Mouse (Mus musculus): ENCODE data around the gene Olfr643. TPM values are rescaled to one million over a fixed set of nuclear protein-coding genes. Genes with fewer than 3 reads are reported as not detected.

Olfr643 gene
- polyA plus RNA-seq (2017; shearing (Covaris generic)), result not detected

DNA sequence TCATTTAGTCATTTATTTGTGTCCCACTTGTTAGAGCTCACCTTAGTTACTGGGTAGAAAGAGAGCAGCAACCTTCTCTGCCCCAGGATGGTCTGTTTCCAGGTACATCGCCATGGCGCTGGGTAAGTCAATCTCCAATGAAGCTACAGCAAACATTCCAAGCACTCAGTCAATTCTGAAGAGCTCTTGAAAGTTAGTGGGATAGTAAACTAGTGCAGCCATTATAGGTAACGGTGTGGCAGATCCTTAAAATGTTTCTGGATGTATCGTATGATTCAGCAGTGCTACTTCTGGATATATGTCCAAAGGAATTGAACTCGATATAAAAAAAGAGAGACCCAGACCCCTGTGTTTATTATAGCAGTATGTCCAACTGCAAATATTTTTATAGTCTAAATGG is at the start of gene Olfr643:
TSS of gene Olfr643 (minus strand) at position 101 of the 400 bp plus-strand sequence.

DNA sequence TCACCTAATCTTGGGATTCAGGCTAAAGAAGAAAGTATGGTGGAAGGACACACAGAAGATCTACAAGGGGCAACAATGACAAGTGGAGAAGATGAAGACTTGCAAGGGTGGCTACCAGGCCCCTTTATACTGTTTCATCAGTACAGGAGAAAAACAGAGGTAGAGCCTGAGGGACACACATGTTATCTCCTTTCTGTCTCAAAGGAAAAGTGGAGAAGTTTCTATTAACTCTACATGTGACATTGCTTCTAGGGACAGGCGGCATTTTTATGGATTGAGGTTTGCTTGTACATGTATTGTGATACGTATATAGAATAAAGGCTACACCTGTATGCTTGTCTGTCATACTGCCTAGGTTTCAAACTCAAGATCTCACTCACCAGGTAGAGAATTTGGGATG is 46.1 kb upstream of the Olfr643 start, which contains the start of gene Olfr648:
TSS of gene Olfr648 (minus strand) at position 101 of the 400 bp plus-strand sequence.

DNA sequence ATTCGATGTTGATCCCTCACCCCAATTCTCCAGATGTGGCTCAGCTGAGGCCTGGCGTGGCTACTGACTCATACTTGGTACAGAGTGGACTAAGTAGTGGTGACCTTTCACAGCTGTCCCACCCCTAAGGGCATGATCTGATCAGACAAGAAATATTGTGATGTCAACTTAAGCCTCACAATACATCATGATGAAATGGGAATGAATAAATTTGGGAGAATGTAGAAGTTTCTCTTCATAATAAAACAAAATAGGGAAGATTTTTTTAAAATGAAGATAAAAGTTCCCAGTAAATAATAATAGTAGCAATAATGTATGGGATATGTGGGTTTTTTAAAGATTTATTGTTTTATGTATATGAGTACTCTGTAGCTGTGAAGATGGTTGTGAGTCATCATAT is 13.3 kb upstream of the Olfr643 start, which contains the start of gene Ubqlnl:
TSS of gene Ubqlnl (minus strand) at position 101 of the 400 bp plus-strand sequence.

GRCm38 (mm10) chr7:104143179-104143578 is 6.0 kb upstream of the Olfr643 start, which contains the start of gene Ubqln3:
Gene Ubqln3, minus strand, starts transcription at chr7:104143279.

DNA sequence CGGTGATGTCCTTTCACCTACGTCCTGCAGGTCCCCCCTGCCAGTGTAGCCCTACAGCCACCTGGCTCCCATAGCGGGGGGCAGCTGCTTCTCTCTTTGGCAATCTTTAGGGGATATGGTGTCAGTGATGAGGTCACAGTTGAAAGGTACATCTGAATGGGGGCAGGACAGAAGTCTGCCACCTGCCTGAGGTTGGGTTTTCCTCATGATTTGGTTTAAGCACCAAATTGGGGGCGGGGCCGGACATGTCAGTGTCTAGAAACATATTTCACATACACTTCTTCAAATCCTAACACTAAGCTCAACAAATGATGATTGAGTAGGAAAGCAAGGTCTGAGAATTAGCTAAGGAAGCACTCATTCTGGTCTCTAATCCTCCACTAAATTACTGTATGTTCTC is 7.5 kb downstream of the Olfr643 start, which contains the start of gene Ubqln5:
TSS of gene Ubqln5 (minus strand) at position 101 of the 400 bp plus-strand sequence.

DNA sequence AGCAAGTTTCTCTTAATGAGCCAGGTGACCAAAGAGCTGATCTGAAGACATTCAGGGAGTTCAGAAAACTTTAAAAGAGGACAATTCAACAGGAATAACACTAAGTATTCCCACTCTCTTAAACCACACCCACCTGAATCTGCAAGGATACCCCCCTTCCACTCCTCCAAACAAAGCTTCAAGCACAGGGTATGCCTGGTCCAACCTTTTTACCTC is 32.5 kb downstream of the Olfr643 start, which contains the start of gene Olfr646:
TSS of gene Olfr646 (plus strand) at position 117 of the 216 bp plus-strand sequence.

GRCm38 (mm10) chr7:104085365-104085764 is 51.8 kb downstream of the Olfr643 start, which contains the start of gene Olfr645:
Gene Olfr645, minus strand, starts transcription at chr7:104085465.

DNA sequence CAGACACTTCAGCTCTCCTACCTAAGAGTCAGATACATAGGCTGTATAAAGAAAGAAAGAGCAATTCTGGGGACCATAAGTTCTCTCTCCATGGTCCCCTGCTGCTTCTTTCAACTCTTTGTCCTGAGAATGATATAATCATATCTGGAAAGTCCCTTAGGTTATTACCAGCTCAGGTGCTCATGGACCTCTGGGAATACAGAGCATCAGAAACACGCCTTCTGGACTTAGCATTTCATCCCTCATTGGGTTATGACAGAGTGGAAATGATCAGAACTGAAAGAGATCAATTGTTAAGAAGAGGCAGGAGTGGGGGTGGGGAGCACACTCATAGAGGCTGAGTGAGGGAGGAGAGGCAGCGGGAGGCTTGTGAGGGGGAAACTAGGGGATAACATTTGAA is 65.4 kb downstream of the Olfr643 start, which contains the start of gene Olfr644:
TSS of gene Olfr644 (minus strand) at position 101 of the 400 bp plus-strand sequence.

GRCm38 (mm10) chr7:104061345-104061744 is 75.9 kb downstream of the Olfr643 start, which contains the start of gene 4930516K23Rik:
Gene 4930516K23Rik, minus strand, starts transcription at chr7:104061445.

DNA sequence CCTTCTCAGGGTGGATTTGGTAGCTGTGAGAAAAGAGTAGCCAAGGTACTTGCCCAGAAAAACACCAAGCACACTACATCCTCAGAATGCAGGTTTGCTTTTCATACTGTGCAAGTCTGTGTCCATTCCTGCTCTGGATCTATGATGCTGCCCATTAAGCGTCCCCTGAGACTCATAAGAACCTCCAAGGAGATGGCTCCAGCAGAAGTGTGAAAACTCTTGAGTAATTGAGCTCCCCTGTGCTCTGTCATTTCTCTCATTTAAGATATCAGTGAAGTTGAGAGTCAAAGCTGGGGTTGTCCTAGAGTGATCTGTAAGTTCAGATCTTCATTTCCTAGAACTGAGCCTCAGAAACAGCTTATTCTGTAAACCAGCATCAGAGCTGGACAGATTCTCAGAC is 84.6 kb downstream of the Olfr643 start, which contains the start of gene Olfr642:
TSS of gene Olfr642 (minus strand) at position 101 of the 400 bp plus-strand sequence.

DNA sequence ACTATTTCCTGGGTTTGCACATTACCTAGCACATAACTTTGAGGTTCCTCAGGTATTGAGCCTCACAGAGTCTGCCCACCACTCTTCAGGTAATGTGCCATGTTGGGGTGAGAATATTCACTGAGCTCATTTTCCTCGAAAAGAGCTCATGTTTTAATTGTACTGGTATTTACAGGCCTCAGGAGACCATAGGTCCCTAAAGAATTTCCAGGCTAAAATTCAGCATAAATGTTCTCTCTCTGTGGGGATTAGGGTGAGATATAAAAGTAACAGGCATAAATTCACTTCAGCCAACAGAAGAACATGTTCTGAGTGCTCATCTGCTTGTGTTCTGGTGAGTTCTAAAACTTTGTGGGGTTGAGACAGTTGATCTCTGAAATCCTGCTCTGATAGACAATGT is 102.1 kb downstream of the Olfr643 start, which contains the start of gene Olfr641:
TSS of gene Olfr641 (plus strand) at position 301 of the 400 bp plus-strand sequence.

GRCm38 (mm10) chr7:104025473-104025872 is 111.7 kb downstream of the Olfr643 start, which contains the start of gene Olfr640:
Gene Olfr640, minus strand, starts transcription at chr7:104025573.

DNA sequence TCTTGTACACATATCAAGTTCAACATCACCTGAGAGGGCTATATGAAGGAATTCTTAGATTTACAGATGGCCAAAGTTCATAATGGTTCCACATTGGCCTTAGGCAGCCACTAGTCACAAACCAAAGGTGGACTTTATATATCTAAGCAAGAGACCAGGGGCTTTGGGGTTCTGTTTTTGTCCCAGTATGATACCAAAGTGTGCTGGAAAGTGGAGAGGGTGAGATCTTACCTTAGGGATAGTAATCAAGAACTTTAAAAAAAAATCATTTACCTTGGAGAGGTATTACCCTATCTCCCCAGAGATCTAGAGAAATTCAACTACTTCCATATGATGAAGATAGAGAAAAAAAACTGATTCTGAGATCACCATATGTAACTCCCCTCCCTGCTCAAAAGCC is 120.0 kb downstream of the Olfr643 start, which contains the start of gene Olfr639:
TSS of gene Olfr639 (minus strand) at position 101 of the 400 bp plus-strand sequence.

DNA sequence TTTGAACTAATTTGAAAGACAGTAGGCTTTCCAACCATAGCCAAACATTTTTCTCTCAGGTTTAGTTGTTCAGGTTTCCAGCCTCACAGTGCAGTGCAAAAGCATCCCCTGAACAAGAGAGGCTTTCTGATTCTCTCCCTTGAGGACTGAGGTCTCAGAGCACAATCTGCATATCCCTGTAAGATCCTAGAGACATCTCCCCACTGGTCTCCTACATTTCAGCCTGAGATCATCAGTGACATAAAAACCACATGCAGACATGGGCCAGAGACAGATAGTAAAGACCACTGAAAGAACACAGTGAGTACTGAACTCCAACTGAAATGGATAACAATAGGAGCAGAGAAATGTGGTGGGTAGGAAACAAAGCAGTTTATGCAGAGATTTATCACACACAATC is 138.8 kb downstream of the Olfr643 start, which contains the start of gene Olfr638:
TSS of gene Olfr638 (plus strand) at position 301 of the 400 bp plus-strand sequence.

GRCm38 (mm10) chr7:103970852-103971251 is 166.4 kb downstream of the Olfr643 start, which contains the start of gene Olfr635:
Gene Olfr635, plus strand, starts transcription at chr7:103971152.

Other genes starting within 250 kb of the Olfr643 start
- gene Olfr64, start 242.9 kb downstream of the Olfr643 start, polyA plus RNA-seq (2017; shearing (Covaris generic)), result 0.07 TPM
- gene Olfr65, start 233.9 kb downstream of the Olfr643 start, polyA plus RNA-seq (2017; shearing (Covaris generic)), result not detected
- not detected for gene Olfr631, start 208.6 kb downstream of the Olfr643 start, polyA plus RNA-seq (2017; shearing (Covaris generic))
- not detected for gene Olfr632, start 203.1 kb downstream of the Olfr643 start, polyA plus RNA-seq (2017; shearing (Covaris generic))
- gene Olfr633, start 193.0 kb downstream of the Olfr643 start, polyA plus RNA-seq (2017; shearing (Covaris generic)), result not detected
- 0.02 TPM for gene Olfr635, start 166.3 kb downstream of the Olfr643 start, polyA plus RNA-seq (2017; shearing (Covaris generic))
- not detected for gene Olfr638, start 138.7 kb downstream of the Olfr643 start, polyA plus RNA-seq (2017; shearing (Covaris generic))
- gene Olfr639, start 120.1 kb downstream of the Olfr643 start, polyA plus RNA-seq (2017; shearing (Covaris generic)), result 0.02 TPM
- not detected for gene Olfr640, start 111.8 kb downstream of the Olfr643 start, polyA plus RNA-seq (2017; shearing (Covaris generic))
- gene Olfr641, start 102.0 kb downstream of the Olfr643 start, polyA plus RNA-seq (2017; shearing (Covaris generic)), result not detected
- not detected for gene Olfr642, start 84.7 kb downstream of the Olfr643 start, polyA plus RNA-seq (2017; shearing (Covaris generic))
- not detected for gene 4930516K23Rik, start 76.0 kb downstream of the Olfr643 start, polyA plus RNA-seq (2017; shearing (Covaris generic))
- not detected for gene Olfr644, start 65.5 kb downstream of the Olfr643 start, polyA plus RNA-seq (2017; shearing (Covaris generic))
- not detected for gene Olfr645, start 51.9 kb downstream of the Olfr643 start, polyA plus RNA-seq (2017; shearing (Covaris generic))
- gene Olfr646, start 32.5 kb downstream of the Olfr643 start, polyA plus RNA-seq (2017; shearing (Covaris generic)), result not detected
- gene Ubqln5, start 7.6 kb downstream of the Olfr643 start, polyA plus RNA-seq (2017; shearing (Covaris generic)), result not detected
- not detected for gene Ubqln3, start 5.9 kb upstream of the Olfr643 start, polyA plus RNA-seq (2017; shearing (Covaris generic))
- gene Ubqlnl, start 13.2 kb upstream of the Olfr643 start, polyA plus RNA-seq (2017; shearing (Covaris generic)), result not detected
- gene Olfm5, start 27.4 kb upstream of the Olfr643 start, polyA plus RNA-seq (2017; shearing (Covaris generic)), result not detected
- 0.17 TPM for gene Olfr648, start 46.0 kb upstream of the Olfr643 start, polyA plus RNA-seq (2017; shearing (Covaris generic))
- gene Olfr649, start 58.6 kb upstream of the Olfr643 start, polyA plus RNA-seq (2017; shearing (Covaris generic)), result not detected
- 1.9 TPM for gene Trim6, start 81.4 kb upstream of the Olfr643 start, polyA plus RNA-seq (2017; shearing (Covaris generic))
- gene Trim34a, start 107.1 kb upstream of the Olfr643 start, polyA plus RNA-seq (2017; shearing (Covaris generic)), result 46.0 TPM
- gene Trim5, start 150.7 kb upstream of the Olfr643 start, polyA plus RNA-seq (2017; shearing (Covaris generic)), result 37.0 TPM
- gene Trim12a, start 178.1 kb upstream of the Olfr643 start, polyA plus RNA-seq (2017; shearing (Covaris generic)), result 153 TPM
- gene Trim34b, start 192.1 kb upstream of the Olfr643 start, polyA plus RNA-seq (2017; shearing (Covaris generic)), result 1.8 TPM
- gene Trim12c, start 216.0 kb upstream of the Olfr643 start, polyA plus RNA-seq (2017; shearing (Covaris generic)), result 26.2 TPM
- 1.3 TPM for gene Trim30b, start 232.5 kb upstream of the Olfr643 start, polyA plus RNA-seq (2017; shearing (Covaris generic))